Mouse (Mus musculus): ENCODE results near the gene Ttc8. TPM values are rescaled to one million over a fixed set of nuclear protein-coding genes. Genes with fewer than 3 reads are reported as not detected.

The Ttc8 gene
- polyA plus RNA-seq, 1 experiment from 2014 or later, result 34.9 TPM

DNA sequence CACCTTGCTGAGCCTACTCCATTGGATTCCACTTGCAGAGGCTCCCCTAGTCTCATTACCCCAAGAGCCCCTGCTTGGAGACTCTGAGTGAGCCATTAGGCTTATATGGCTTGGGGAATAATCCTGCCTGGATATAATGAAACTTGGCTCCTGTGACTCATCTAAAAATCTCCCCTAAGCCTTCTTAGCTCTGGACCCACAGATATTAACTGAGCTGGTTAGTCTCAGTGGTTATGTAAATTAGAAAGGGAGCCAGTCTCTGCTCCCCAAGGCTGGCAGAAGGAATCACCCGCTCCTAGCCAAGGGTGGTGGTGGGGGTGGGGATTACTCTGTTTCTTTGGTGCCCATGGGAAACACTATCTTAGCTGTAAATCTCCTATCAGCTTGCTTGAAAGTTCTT lies 109.6 kb downstream of the Ttc8 start:
- H3K36me3 ChIP-seq (ENCODE audit: control insufficient read depth, insufficient read depth, low read length), result no peaks in the 10 kb centered on the region
- no peak overlapping the region for H3K27ac ChIP-seq (ENCODE audit: low read depth, low read length)
- H3K4me3 ChIP-seq (ENCODE audit: low read length), result no peak overlapping the region
- ATAC-seq, result 0 out of 2 replicates have a peak, but pooled peaks have one; percentile 18
- H3K4me2 ChIP-seq (ENCODE audit: low read length), result no peak overlapping the region
- no peaks in the 10 kb centered on the region for H3K27me3 ChIP-seq (replicated peaks; ENCODE audit: control insufficient read depth, insufficient read depth, low read length)
- WGBS, result 33% methylated on average over 1 of the region's 1 CpGs
- H3K9ac ChIP-seq (ENCODE audit: low read depth, low read length), result no peak overlapping the region
- H3K4me1 ChIP-seq (ENCODE audit: control insufficient read depth, insufficient read depth, low read depth, low read length), result peaks cover 4% of the 10 kb centered on the region; the same call in 1 of the 2 replicates
- no peaks in the 10 kb centered on the region for H3K9me3 ChIP-seq (ENCODE audit: control insufficient read depth, low read length)

Other genes starting within 250 kb of the Ttc8 start
- 3.4 and 3.7 TPM in 2 replicates for gene Ptpn21, start 183.2 kb upstream of the Ttc8 start, polyA plus RNA-seq (2015; fragmentation: Nextera tagmentation; extraction: Ambion mirVana)
- gene Zc3h14, start 173.6 kb upstream of the Ttc8 start, polyA plus RNA-seq (2015; fragmentation: Nextera tagmentation; extraction: Ambion mirVana), result 95.0 and 95.8 TPM in 2 replicates
- gene Eml5, start 19.1 kb upstream of the Ttc8 start, polyA plus RNA-seq (2015; fragmentation: Nextera tagmentation; extraction: Ambion mirVana), result 18.6 and 19.5 TPM in 2 replicates